Mouse (Mus musculus) G1E (cell line): ENCODE measurements around the gene Plch2.

Experiments used
- CTCF ChIP-seq: IDR thresholded peaks from 2 replicates; pipeline ENCODE4 v1.5.1; 2012; ENCODE audit warnings: low read depth, low read length, inconsistent platforms, mixed read lengths
- GATA1 ChIP-seq: IDR thresholded peaks from 2 replicates; pipeline ENCODE4 v1.6.1; 2012; ENCODE audit warnings: borderline replicate concordance, low read length, inconsistent platforms, mixed read lengths
- GATA2 ChIP-seq: IDR thresholded peaks from 2 replicates; pipeline ENCODE4 v1.6.1; 2012; ENCODE audit warnings: low read depth, low read length, inconsistent platforms, borderline replicate concordance
- POLR2AphosphoS5 ChIP-seq: IDR thresholded peaks from 2 replicates; pipeline ENCODE4 v1.6.1; 2012; ENCODE audit warnings: low read depth, low read length, inconsistent platforms; ENCODE audit not compliant: insufficient replicate concordance
- TAL1 ChIP-seq: conservative IDR thresholded peaks from 2 replicates; pipeline ENCODE4 v1.6.1; 2012; ENCODE audit warnings: low read depth, low read length, inconsistent platforms, mixed read lengths

- no peak for TF ChIP-seq POLR2AphosphoS5
- no peak for TF ChIP-seq CTCF
- no peak for TF ChIP-seq GATA1
- TF ChIP-seq GATA2 = no peak
- no peak for TF ChIP-seq TAL1
These were observed 59.9 kb downstream of the Plch2 start for GRCm38 (mm10) chr4:154996572-154997154.
